Mouse (Mus musculus): ENCODE results near the gene Apoc1.

DNA sequence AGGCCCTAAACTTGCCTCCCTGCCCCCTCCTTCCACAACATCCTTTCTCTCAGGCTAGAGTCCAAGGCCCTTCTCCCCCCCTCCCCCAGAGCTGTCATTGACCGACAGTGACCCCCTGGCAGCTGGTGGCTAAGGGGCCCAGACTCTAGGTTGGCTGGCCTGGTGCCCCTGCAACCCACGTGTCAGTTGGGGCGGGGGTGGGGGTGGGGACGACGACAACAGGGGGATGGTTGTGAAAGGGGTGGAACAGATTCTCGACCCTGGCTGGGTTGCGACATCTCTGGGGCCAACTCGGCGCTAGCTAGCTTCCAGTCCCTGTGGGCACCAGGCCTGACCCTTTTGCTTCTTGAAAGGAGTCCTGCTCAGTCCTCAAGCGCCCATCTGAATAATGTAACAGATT, 961 bp upstream of the Apoc1 start:
- no peak for TF ChIP-seq GABPA (IDR thresholded peaks at IDR 0.05; ENCODE audit: insufficient replicate concordance, low read depth, low read length)
- TF ChIP-seq CTCF (conservative IDR thresholded peaks at IDR 0.05 in 1 of 2, IDR thresholded peaks at IDR 0.05 in 1 of 2; ENCODE audit: low read depth in 2 of 2, low read length in 2 of 2), result no peak
- no peak for TF ChIP-seq MYC (IDR thresholded peaks at IDR 0.05; ENCODE audit: low read depth, low read length)
- no peak for TF ChIP-seq POLR2A (IDR thresholded peaks at IDR 0.05; ENCODE audit: low read depth, low read length)

All from CH12.LX (cell line).